Mouse (Mus musculus): ENCODE measurements around the gene Rffl. TPM values are rescaled to one million over a fixed set of nuclear protein-coding genes. Genes with fewer than 3 reads are reported as not detected.

Rffl gene
- total RNA-seq, 4 experiments from 2014 or later = 7.5 to 9.7 (median 8.8) TPM

DNA sequence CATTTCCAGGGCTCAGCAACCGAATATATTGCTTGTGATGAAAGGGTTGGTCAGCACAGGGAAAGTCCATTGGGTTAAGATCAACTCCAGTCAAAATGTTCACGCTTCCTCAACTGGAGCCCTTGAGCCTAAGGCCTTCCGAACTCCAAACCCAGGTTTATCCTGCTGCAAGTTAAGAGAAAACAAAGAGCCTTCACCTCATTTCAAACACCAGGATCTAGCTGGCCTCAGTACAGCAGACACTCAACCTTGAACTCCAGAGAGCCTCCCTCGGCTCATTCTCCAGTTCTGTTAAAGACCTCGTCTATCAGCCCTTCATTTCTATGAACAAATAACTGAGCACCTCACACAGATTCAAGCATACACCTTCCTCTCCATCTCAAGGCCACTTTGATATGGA is 90.9 kb downstream of the Rffl start:
- no peak for DNase-seq (ENCODE audit: low spot score in 2 of 2)

GRCm38 (mm10) chr11:82764438-82764924 is 106.5 kb downstream of the Rffl start:
- DNase-seq (ENCODE audit: low spot score in 2 of 2) = no peak

DNA sequence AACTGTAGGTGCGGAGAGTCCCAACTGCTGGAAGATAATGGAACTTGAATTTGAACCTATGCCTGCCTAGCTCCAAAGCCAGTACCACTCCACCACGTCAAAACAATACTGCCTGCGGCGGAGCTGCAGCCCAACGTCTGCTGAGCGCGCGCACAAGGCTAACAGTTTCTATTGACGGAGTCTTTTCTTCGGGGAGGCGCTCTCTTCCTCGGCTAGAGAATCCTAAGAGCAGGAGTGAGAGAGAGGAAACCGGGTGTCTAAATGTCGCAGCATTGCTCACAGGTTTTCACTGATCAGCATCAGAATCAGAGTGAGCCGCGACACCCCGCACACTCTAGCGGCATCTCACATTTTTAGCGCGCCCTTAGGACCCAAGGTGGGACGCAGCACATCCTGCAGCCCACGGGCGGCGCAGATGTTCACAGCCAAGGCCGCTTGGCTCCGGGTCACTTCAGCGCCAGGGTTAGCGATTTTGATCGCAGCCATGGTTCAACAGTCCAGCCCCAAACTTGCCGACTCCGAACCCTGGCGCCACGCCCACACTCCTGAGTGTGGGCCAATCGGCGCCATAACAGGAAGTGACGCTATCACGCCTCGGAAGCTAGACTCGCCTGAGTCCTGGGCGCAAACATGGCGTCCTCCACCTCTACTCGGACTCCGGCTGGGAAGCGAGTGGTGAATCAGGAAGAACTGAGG is 107.1 kb downstream of the Rffl start, which contains the start of the genes Cct6b and Zfp830:
Gene Cct6b, minus strand, starts transcription at position 580 of the 696 bp plus-strand sequence.
Gene Zfp830, plus strand, starts transcription at position 604 of the 696 bp plus-strand sequence.
- DNase-seq (ENCODE audit: low spot score in 2 of 2) = peak; percentile 82 to 88

GRCm38 (mm10) chr11:82763261-82763660 is 107.7 kb downstream of the Rffl start:
- no peak for DNase-seq (ENCODE audit: low spot score in 2 of 2)

DNA sequence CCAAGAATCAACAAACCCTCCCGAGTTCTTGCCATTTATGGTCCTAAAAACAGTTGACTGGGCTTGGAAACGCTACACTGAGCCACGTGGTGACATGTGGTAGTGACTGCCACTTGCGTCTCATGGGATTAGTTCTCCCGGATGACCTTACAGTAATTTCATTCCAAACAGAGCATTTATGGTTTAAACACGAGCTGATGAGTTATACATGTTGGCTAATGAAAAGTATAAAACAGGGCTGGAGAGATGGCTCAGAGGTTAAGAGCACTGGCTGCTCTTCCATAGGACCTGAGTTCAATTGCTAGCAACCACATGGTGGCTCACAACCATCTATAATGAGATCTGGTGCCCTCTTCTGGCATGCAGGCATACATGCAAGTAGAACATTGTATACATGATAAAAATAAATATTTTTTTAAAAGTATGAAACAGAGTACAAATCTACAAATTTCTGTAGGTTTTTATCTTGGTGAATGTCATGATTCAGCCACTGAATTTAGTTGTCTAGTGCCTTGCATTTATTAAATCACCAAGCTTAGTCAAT is 108.7 kb downstream of the Rffl start:
- DNase-seq (ENCODE audit: low spot score in 2 of 2) = no peak

DNA sequence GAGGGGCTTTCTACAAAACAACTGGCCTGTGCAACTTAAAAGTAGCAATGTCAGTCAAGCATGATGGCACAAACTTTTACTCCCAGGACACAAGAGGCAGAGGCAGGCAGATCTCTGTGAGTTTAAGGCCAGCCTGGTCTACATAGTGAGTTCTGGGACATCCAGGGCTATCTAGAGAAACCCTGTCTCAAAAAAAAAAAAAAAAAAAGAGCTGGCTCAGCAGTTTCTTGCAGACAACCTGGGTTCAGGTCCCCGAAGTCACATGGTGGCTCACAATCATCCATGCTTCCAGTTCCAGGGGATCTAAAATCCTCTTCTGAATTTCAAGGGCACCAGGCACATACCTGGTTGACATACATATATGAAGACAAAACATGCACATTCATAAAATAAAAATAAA is 115.1 kb downstream of the Rffl start:
- no peak for DNase-seq (ENCODE audit: low spot score in 2 of 2)

Other genes with a start within 250 kb of the Rffl start
- gene Cct6b, start 106.9 kb downstream of the Rffl start, total RNA-seq (2022) = under 1 TPM in 3 of 4 experiments, not detected in 1; 0.22 to 0.34 (median 0.32) TPM
- 10 to 100 TPM; 12.0 to 14.7 (median 13.7) TPM for gene Zfp830, start 106.9 kb downstream of the Rffl start, total RNA-seq (2022)
- gene Lig3, start 90.1 kb downstream of the Rffl start, total RNA-seq (2022) = 10 to 100 TPM; 19.6 to 25.6 (median 21.3) TPM
- 1 to 10 TPM; 3.1 to 4.1 (median 3.6) TPM for gene Rad51d, start 19.4 kb upstream of the Rffl start, total RNA-seq (2022)
- gene Fndc8, start 20.9 kb upstream of the Rffl start, total RNA-seq (2022) = not detected
- gene Nle1, start 37.2 kb upstream of the Rffl start, total RNA-seq (2022) = 10 to 100 TPM in 3 of 4 experiments, 1 to 10 TPM in 1; 9.0 to 12.9 (median 10.9) TPM
- gene Unc45b, start 39.3 kb upstream of the Rffl start, total RNA-seq (2022) = 100 to 1,000 TPM; 184 to 219 (median 203) TPM
- 10 to 100 TPM; 10.1 to 16.3 (median 12.4) TPM for gene Slfn5, start 80.1 kb upstream of the Rffl start, total RNA-seq (2022)
- under 1 TPM; 0.05 to 0.18 (median 0.09) TPM for gene Slfn9, start 120.6 kb upstream of the Rffl start, total RNA-seq (2022)
- gene Slfn8, start 149.6 kb upstream of the Rffl start, total RNA-seq (2022) = under 1 TPM; 0.17 to 0.36 (median 0.33) TPM
- under 1 TPM; 0.48 to 0.62 (median 0.56) TPM for gene Slfn2, start 193.9 kb upstream of the Rffl start, total RNA-seq (2022)
- not detected for gene Slfn1, start 245.6 kb upstream of the Rffl start, total RNA-seq (2022)

Measured in gastrocnemius, adult 8-10 months (tissue).